Mouse (Mus musculus): ENCODE data around the gene Vps53. TPM values are rescaled to one million over a fixed set of nuclear protein-coding genes. Genes with fewer than 3 reads are reported as not detected.

Gene Vps53
- polyA plus RNA-seq, 1 experiment from 2014 or later, result 67.7 TPM

DNA sequence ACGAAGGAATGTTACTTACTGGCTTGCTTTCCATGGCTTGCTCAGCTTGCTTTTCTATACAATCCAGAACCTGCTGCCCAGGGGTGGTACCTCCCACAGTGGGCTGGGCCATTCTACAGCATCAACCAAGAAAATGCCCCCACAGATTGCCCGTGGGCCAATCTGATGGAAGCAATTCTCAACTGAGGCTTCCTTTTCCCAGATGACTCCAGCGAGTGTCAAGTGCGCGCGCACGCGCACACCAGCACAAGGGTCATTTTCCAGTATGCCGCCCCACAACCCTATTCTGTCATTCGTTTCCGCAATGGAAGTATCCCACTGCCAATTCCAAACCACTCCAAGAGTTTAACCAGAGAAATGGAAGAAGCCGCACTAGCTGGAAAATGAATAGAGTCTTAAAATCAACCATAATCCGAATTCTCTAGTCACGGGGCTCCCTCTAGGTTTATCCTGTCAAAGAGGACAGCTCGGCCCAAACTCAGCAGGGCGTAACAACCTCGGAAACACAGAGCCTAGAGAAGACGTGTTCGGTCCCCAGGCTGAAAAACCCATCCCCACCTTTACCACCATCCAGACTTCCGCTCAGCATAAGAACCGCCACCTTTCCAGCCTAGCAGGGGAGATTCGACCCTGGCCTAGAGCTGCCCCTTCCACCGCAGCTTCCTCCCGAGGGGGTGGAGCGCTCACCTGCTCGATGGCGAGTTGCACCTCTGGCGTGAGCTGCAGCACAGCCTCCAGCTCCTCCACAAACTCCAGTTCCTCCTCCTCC is 537 bp downstream of the Vps53 start:
- no peaks in the 10 kb centered on the region for H3K36me3 ChIP-seq (ENCODE audit: control insufficient read depth, insufficient read depth)
- peaks cover 11% of the 10 kb centered on the region for H3K4me1 ChIP-seq (replicated peaks; ENCODE audit: control insufficient read depth, insufficient read depth, low read length)
- H3K27me3 ChIP-seq (replicated peaks; ENCODE audit: control insufficient read depth, insufficient read depth, low read length), result no peaks in the 10 kb centered on the region
- WGBS, result 2% methylated on average over 28 of the region's 28 CpGs
- H3K9ac ChIP-seq (replicated peaks; ENCODE audit: low read depth, low read length), result peak overlapping the region; percentile 72
- peak overlapping the region; percentile 76 for H3K4me3 ChIP-seq (replicated peaks; ENCODE audit: low read length)
- no peaks in the 10 kb centered on the region for H3K9me3 ChIP-seq (ENCODE audit: control insufficient read depth, low read length)
- H3K27ac ChIP-seq (ENCODE audit: low read length), result peak overlapping the region; percentile 48
- ATAC-seq, result peak; percentile 67; the same call in 1 of the 2 replicates
- peak overlapping the region; percentile 83 for H3K4me2 ChIP-seq (ENCODE audit: low read length)

GRCm38 (mm10) chr11:76170207-76170606 is 9.2 kb downstream of the Vps53 start:
- H3K36me3 ChIP-seq (ENCODE audit: control insufficient read depth, insufficient read depth), result peaks cover 9% of the 10 kb centered on the region
- WGBS, result 49% methylated on average over 5 of the region's 5 CpGs
- H3K9me3 ChIP-seq (ENCODE audit: control insufficient read depth, low read length), result no peaks in the 10 kb centered on the region
- no peak overlapping the region for H3K4me2 ChIP-seq (ENCODE audit: low read length)
- H3K9ac ChIP-seq (replicated peaks; ENCODE audit: low read depth, low read length), result no peak overlapping the region
- H3K4me1 ChIP-seq (replicated peaks; ENCODE audit: control insufficient read depth, insufficient read depth, low read length), result peaks cover 9% of the 10 kb centered on the region
- H3K4me3 ChIP-seq (replicated peaks; ENCODE audit: low read length), result no peak overlapping the region
- ATAC-seq, result peak; percentile 69
- H3K27ac ChIP-seq (ENCODE audit: low read length), result no peak overlapping the region
- H3K27me3 ChIP-seq (replicated peaks; ENCODE audit: control insufficient read depth, insufficient read depth, low read length), result no peaks in the 10 kb centered on the region

GRCm38 (mm10) chr11:76168976-76169375 is 10.5 kb downstream of the Vps53 start:
- Histone ChIP-seq H3K36me3 (ENCODE audit: control insufficient read depth, insufficient read depth) (peaks cover 11% of the 10 kb centered on the region), H3K9me3 (ENCODE audit: control insufficient read depth, low read length) (no peaks in the 10 kb centered on the region), H3K27me3 (replicated peaks; ENCODE audit: control insufficient read depth, insufficient read depth, low read length) (no peaks in the 10 kb centered on the region), H3K27ac (ENCODE audit: low read length) (no peak overlapping the region), H3K9ac (replicated peaks; ENCODE audit: low read depth, low read length) (no peak overlapping the region), H3K4me2 (ENCODE audit: low read length) (no peak overlapping the region), H3K4me1 (replicated peaks; ENCODE audit: control insufficient read depth, insufficient read depth, low read length) (peaks cover 9% of the 10 kb centered on the region), H3K4me3 (replicated peaks; ENCODE audit: low read length) (no peak overlapping the region)
- 66% methylated on average over 3 of the region's 3 CpGs for WGBS
- no peak for ATAC-seq

- H3K36me3 ChIP-seq (ENCODE audit: control insufficient read depth, insufficient read depth), result peaks cover 11% of the 10 kb centered on the region
- no peak overlapping the region for H3K4me3 ChIP-seq (replicated peaks; ENCODE audit: low read length)
- peaks cover 9% of the 10 kb centered on the region for H3K4me1 ChIP-seq (replicated peaks; ENCODE audit: control insufficient read depth, insufficient read depth, low read length)
- no peaks in the 10 kb centered on the region for H3K27me3 ChIP-seq (replicated peaks; ENCODE audit: control insufficient read depth, insufficient read depth, low read length)
- H3K9me3 ChIP-seq (ENCODE audit: control insufficient read depth, low read length), result no peaks in the 10 kb centered on the region
- no peak overlapping the region for H3K9ac ChIP-seq (replicated peaks; ENCODE audit: low read depth, low read length)
- H3K4me2 ChIP-seq (ENCODE audit: low read length), result no peak overlapping the region
- H3K27ac ChIP-seq (ENCODE audit: low read length), result no peak overlapping the region
- ATAC-seq, result no peak
- 27% methylated on average over 5 of the region's 5 CpGs for WGBS
Measured at GRCm38 (mm10) chr11:76167079-76167765, 12.2 kb downstream of the Vps53 start.

GRCm38 (mm10) chr11:76166657-76167056 is 12.8 kb downstream of the Vps53 start:
- WGBS, result 94% methylated on average over 4 of the region's 4 CpGs

GRCm38 (mm10) chr11:76160251-76160650 is 19.2 kb downstream of the Vps53 start:
- Histone ChIP-seq H3K4me3 (replicated peaks; ENCODE audit: low read length) (no peak overlapping the region), H3K9ac (replicated peaks; ENCODE audit: low read depth, low read length) (no peak overlapping the region), H3K9me3 (ENCODE audit: control insufficient read depth, low read length) (no peaks in the 10 kb centered on the region), H3K36me3 (ENCODE audit: control insufficient read depth, insufficient read depth) (peaks cover 17% of the 10 kb centered on the region), H3K4me1 (replicated peaks; ENCODE audit: control insufficient read depth, insufficient read depth, low read length) (no peaks in the 10 kb centered on the region), H3K4me2 (ENCODE audit: low read length) (no peak overlapping the region), H3K27ac (ENCODE audit: low read length) (no peak overlapping the region), H3K27me3 (replicated peaks; ENCODE audit: control insufficient read depth, insufficient read depth, low read length) (no peaks in the 10 kb centered on the region)
- WGBS, result 63% methylated on average over 6 of the region's 6 CpGs
- no peak for ATAC-seq

More at GRCm38 (mm10) chr11:76166657-76167056, 12.8 kb downstream of the Vps53 start:
- Histone ChIP-seq H3K36me3 (ENCODE audit: control insufficient read depth, insufficient read depth) (peaks cover 11% of the 10 kb centered on the region), H3K9ac (replicated peaks; ENCODE audit: low read depth, low read length) (no peak overlapping the region), H3K27me3 (replicated peaks; ENCODE audit: control insufficient read depth, insufficient read depth, low read length) (no peaks in the 10 kb centered on the region), H3K4me1 (replicated peaks; ENCODE audit: control insufficient read depth, insufficient read depth, low read length) (peaks cover 9% of the 10 kb centered on the region), H3K9me3 (ENCODE audit: control insufficient read depth, low read length) (no peaks in the 10 kb centered on the region), H3K27ac (ENCODE audit: low read length) (no peak overlapping the region), H3K4me3 (replicated peaks; ENCODE audit: low read length) (no peak overlapping the region), H3K4me2 (ENCODE audit: low read length) (no peak overlapping the region)
- no peak for ATAC-seq

- no peak overlapping the region for H3K9ac ChIP-seq (replicated peaks; ENCODE audit: low read depth, low read length)
- H3K4me1 ChIP-seq (replicated peaks; ENCODE audit: control insufficient read depth, insufficient read depth, low read length), result no peaks in the 10 kb centered on the region
- H3K4me2 ChIP-seq (ENCODE audit: low read length), result no peak overlapping the region
- H3K36me3 ChIP-seq (ENCODE audit: control insufficient read depth, insufficient read depth), result peaks cover 12% of the 10 kb centered on the region
- 96% methylated on average over 2 of the region's 2 CpGs for WGBS
- no peak for ATAC-seq
- no peaks in the 10 kb centered on the region for H3K9me3 ChIP-seq (ENCODE audit: control insufficient read depth, low read length)
- H3K4me3 ChIP-seq (replicated peaks; ENCODE audit: low read length), result no peak overlapping the region
- H3K27me3 ChIP-seq (replicated peaks; ENCODE audit: control insufficient read depth, insufficient read depth, low read length), result no peaks in the 10 kb centered on the region
- H3K27ac ChIP-seq (ENCODE audit: low read length), result no peak overlapping the region
Measured at GRCm38 (mm10) chr11:76158375-76158774, 21.1 kb downstream of the Vps53 start.

- Histone ChIP-seq H3K4me3 (replicated peaks; ENCODE audit: low read length) (no peak overlapping the region), H3K4me1 (replicated peaks; ENCODE audit: control insufficient read depth, insufficient read depth, low read length) (no peaks in the 10 kb centered on the region), H3K9ac (replicated peaks; ENCODE audit: low read depth, low read length) (no peak overlapping the region), H3K27me3 (replicated peaks; ENCODE audit: control insufficient read depth, insufficient read depth, low read length) (no peaks in the 10 kb centered on the region), H3K4me2 (ENCODE audit: low read length) (no peak overlapping the region), H3K36me3 (ENCODE audit: control insufficient read depth, insufficient read depth) (peaks cover 2% of the 10 kb centered on the region; the same call in 1 of the 2 replicates), H3K9me3 (ENCODE audit: control insufficient read depth, low read length) (no peaks in the 10 kb centered on the region), H3K27ac (ENCODE audit: low read length) (no peak overlapping the region)
- ATAC-seq, result no peak
- WGBS, result 93% methylated on average over 2 of the region's 2 CpGs
Measured at GRCm38 (mm10) chr11:76154861-76155260, 24.6 kb downstream of the Vps53 start.

DNA sequence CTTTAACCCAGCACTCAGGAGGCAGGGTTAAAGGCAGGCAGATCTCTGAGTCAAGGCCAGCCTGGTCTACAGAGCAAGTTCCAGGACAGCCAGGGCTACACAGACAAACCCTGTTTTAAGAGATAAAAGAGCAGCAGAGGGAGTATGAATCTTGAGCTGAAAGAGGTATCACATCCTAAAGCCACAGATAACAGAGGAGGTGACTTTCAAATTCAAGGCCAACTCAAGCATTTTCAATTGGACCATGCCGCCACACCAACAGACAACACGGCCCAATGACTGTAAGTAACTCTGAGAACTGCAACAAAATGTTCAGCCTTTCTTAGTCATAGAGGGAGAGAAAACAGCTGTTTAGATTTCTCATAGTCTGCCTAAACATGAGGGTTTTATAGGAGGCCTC is 25.2 kb downstream of the Vps53 start:
- H3K4me3 ChIP-seq (replicated peaks; ENCODE audit: low read length), result no peak overlapping the region
- no peaks in the 10 kb centered on the region for H3K9me3 ChIP-seq (ENCODE audit: control insufficient read depth, low read length)
- ATAC-seq, result no peak
- 93% methylated on average over 2 of the region's 2 CpGs for WGBS
- no peak overlapping the region for H3K9ac ChIP-seq (replicated peaks; ENCODE audit: low read depth, low read length)
- H3K4me2 ChIP-seq (ENCODE audit: low read length), result no peak overlapping the region
- H3K36me3 ChIP-seq (ENCODE audit: control insufficient read depth, insufficient read depth), result peaks cover 2% of the 10 kb centered on the region; the same call in 1 of the 2 replicates
- no peaks in the 10 kb centered on the region for H3K4me1 ChIP-seq (replicated peaks; ENCODE audit: control insufficient read depth, insufficient read depth, low read length)
- H3K27ac ChIP-seq (ENCODE audit: low read length), result no peak overlapping the region
- no peaks in the 10 kb centered on the region for H3K27me3 ChIP-seq (replicated peaks; ENCODE audit: control insufficient read depth, insufficient read depth, low read length)

Measured in forebrain, embryonic 16.5 days (tissue).